Mouse (Mus musculus): ENCODE results near the gene Ptpre.
A peak's percentile ranks its signal among the peaks of the same experiment; 100 is the strongest.
"Not testable (repeated sequence)": the region's sequence is repeated elsewhere in the genome, so short reads cannot be mapped to it uniquely, and the experiment has no call there.

The Ptpre gene

GRCm38 (mm10) chr7:135534548-135535189 is 2.6 kb upstream of the Ptpre start:
- DNase-seq (ENCODE audit: low read depth, low spot score) = no peak

- no peak for DNase-seq (ENCODE audit: low read depth, low spot score)
Measured at GRCm38 (mm10) chr7:135535908-135536307, 1.4 kb upstream of the Ptpre start.

DNA sequence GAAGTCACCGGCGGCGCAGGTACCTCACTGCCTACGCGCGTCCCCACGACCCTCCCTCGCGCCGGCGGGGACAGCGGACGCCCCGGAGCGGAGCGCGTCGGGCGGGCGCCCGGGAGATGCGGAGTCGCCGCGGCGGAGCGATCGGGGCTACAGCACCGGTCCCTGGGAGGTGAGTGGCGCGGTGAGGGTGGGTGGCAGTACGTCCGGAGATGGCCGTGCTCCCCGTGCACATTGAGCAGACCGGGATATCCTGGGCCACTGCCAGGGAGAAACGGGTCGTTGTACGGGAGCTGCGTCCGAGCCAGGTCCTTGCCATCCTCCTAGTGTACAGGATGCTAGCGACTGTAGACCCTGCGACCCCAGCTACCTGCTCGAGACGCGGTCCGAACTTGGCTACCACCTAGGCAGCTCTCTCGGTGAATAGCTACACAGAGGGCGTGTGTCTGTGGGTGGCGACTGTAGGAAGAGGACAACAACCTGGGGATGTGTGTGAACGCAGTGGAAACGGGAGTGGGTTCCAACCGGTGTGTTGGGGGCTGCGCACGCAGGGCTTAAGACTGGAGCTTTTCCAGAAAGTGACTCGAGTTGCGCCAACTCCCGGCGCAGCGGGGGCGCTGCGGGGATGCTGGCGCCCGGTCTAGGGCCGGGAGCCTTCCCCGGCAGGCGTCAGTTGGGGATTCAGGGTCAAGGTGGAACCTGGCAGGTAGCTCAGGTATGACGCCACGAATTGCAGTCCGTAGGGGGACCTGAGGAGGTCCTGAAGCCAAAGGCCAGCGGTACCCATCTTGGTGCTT is 864 bp downstream of the Ptpre start:
- no peak for DNase-seq (ENCODE audit: low read depth, low spot score)

GRCm38 (mm10) chr7:135539429-135539828 is 2.1 kb downstream of the Ptpre start:
- no peak for DNase-seq (ENCODE audit: low read depth, low spot score)

DNA sequence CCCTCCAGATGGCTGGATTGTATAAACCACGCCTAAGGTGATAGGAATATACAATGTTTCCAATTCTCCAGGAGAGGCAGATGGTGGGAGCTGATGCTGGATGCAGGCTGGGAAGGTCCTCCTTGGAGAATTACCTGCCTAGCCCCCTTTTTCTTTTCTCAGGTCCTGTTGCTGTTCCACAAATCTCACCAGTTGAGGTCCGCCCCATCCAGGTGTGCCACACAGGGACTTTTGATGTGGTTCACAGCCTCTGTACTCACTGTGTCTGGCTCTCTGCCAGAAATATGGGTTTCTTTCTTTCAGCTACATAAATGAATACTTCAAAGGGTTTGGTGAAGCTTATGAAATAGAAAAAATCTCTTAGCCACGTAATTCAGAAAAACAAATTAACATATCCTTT is 5.0 kb downstream of the Ptpre start:
- DNase-seq (ENCODE audit: low read depth, low spot score) = no peak

- DNase-seq (ENCODE audit: low read depth, low spot score) = no peak
Measured at GRCm38 (mm10) chr7:135543033-135543432, 5.8 kb downstream of the Ptpre start.

GRCm38 (mm10) chr7:135544321-135544720 is 7.0 kb downstream of the Ptpre start:
- DNase-seq (ENCODE audit: low read depth, low spot score) = no peak

DNA sequence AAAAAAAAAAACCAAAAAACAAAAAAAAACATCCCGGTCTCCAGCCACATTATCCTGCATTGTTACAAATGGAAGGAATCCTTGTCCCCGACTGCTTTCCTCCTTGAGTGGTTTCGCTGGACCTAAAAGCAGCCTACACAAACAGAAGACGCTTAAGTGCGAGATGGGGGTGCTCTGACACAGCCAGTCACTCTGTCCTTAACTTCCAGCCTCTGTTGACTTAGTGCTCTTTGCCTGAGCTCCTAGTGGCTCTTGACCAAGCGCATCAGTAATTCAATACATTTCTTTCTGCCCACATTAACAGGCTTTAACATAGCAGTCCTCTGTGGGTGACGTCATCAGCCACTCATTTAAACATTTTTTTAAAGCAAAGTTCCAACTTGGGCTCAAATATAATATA is 8.7 kb downstream of the Ptpre start:
- no peak for DNase-seq (ENCODE audit: low read depth, low spot score)

DNA sequence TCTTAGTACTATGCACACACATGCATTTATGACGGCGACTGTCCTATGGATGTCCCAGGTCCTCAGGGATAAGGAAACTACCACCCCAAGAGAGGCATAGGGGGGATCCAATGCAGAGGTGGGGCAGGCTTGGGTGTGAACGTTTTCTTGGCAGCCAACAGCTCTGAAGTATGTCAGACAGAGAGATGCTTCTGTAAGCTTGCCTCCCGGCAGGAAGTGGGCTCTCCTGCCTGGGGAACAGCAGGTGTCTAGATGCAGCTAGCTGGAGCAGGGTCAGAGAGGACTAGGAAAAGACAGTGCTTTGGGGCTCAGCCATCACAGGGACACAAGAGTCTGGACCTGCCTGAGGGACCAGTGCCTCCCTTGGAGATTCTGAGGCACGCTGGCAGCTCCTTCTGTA is 9.2 kb downstream of the Ptpre start:
- no peak for DNase-seq (ENCODE audit: low read depth, low spot score)

- DNase-seq (ENCODE audit: low read depth, low spot score) = no peak
Measured at GRCm38 (mm10) chr7:135548434-135548833, 11.2 kb downstream of the Ptpre start.

DNA sequence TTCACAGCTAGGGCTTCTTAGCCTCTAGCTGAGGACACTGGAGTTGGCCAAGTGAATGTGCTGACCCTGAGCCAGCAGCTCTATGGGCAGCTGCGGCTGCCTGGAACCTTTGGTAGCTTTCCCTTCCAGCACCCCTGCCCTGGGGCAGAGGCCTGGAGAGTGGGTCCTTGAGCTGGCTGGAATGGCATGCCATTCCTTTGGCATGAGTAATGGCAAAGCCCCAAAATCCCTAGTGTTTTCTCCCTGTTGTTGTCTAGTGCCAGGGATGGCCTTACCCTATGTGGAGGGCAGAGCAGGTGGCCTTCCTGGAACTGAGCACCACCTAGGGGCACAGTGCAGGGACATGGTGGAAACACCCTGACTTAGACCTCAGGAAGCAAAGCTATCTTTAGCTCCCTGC is 14.3 kb downstream of the Ptpre start:
- DNase-seq (ENCODE audit: low read depth, low spot score) = no peak

- DNase-seq (ENCODE audit: low read depth, low spot score) = no peak
Measured at GRCm38 (mm10) chr7:135553550-135553949, 16.3 kb downstream of the Ptpre start.

- no peak for DNase-seq (ENCODE audit: low read depth, low spot score)
Measured at GRCm38 (mm10) chr7:135556663-135557402, 19.6 kb downstream of the Ptpre start.

DNA sequence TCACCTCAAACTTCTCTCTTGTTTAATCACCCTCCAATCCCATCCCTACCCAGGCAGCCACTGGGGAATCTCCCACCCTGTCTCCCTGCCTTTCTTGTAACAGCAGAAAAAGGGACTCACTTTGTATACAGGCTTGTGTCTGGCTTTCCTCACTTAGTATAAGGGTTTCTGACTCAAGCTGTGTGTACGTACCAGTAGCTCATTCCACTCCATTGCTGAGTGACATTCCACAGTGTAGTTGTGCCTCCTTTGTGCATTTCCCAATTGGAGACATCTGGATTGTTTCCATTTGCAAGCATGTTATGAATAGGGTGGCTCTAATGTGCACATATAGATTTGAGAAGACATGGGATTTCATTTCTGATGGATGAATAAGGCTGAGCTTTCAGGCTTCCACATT is 23.0 kb downstream of the Ptpre start:
- DNase-seq (ENCODE audit: low read depth, low spot score) = no peak

DNA sequence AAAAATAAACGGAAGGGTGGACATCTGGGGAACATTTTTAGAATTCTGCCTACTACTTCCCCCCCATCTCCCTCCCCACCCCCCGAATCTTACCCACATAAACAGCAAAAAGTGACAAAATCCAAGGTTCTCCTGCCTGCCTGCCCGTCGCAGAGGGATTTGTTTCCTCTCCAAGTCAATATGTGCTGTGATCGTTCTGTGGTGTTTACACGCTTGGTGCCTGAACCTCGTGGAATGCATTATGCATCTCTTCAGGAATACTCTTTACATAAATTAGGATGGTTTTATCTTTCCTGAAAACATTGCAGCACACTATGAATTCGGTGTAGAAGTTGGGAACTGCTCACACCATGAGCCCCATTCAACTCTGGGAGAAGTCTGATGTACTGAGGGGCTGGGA is 26.7 kb downstream of the Ptpre start:
- DNase-seq (ENCODE audit: low read depth, low spot score) = peak; percentile 30

DNA sequence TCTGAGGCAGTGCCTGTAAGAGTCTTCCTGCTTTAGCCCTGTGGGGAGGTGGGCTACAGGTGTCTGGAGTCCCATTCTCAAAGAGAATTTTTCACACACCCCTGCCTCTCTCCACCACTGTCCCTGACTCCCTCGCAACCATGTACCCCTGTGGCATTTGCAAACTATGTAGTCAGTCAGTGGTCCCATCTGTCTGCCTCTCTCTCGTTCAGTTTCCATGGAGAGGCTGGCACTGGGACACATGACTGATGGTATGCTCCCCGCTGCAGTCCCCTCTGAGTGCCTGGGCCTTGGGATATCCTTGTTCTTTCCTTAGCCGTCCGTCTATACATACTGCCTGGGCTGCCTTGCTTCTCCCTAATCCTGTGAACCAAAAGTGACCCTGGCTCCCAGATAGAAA is 28.7 kb downstream of the Ptpre start:
- no peak for DNase-seq (ENCODE audit: low read depth, low spot score)

GRCm38 (mm10) chr7:135567582-135567981 is 30.3 kb downstream of the Ptpre start:
- no peak for DNase-seq (ENCODE audit: low read depth, low spot score)

DNA sequence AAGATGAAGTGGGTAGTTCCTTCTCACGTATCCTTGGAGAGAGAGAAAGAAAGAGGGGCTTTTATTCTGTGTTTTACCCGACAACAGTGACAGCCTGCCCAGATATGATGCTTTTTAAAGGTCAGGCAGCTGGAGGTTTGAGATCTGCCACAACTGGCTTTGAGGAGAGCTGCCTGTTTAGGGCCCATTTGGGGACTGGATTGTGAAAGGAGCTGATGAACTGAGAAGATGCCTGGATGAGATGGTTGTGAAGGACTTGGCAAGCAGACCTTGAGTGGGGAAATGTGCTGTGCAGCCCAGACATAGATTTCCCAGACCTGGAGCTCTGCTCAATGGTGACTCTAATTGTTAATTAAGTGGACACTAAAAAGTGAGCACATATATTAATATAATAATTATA is 31.3 kb downstream of the Ptpre start:
- DNase-seq (ENCODE audit: low read depth, low spot score) = no peak

DNA sequence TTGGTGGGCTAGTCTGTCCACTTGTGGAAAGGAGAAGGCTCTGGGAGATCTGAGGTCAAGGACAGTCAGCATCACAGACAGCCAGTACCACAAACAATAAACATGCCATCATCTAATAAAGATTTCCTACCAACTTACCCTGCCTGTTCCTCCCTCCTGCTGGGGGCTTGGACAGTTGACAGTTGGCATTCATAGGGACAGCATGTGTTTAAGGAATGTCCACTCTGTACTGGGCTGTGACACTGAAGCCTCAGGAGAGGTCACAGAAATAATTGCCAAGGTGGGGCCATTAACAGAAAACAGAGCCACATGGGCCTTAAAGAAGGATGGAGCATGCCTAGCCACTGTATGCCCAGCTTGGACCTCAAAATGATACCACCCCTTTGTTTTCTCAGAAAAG is 34.1 kb downstream of the Ptpre start:
- DNase-seq (ENCODE audit: low read depth, low spot score) = no peak

- no peak for DNase-seq (ENCODE audit: low read depth, low spot score)
Measured at GRCm38 (mm10) chr7:135571951-135572559, 34.8 kb downstream of the Ptpre start.

DNA sequence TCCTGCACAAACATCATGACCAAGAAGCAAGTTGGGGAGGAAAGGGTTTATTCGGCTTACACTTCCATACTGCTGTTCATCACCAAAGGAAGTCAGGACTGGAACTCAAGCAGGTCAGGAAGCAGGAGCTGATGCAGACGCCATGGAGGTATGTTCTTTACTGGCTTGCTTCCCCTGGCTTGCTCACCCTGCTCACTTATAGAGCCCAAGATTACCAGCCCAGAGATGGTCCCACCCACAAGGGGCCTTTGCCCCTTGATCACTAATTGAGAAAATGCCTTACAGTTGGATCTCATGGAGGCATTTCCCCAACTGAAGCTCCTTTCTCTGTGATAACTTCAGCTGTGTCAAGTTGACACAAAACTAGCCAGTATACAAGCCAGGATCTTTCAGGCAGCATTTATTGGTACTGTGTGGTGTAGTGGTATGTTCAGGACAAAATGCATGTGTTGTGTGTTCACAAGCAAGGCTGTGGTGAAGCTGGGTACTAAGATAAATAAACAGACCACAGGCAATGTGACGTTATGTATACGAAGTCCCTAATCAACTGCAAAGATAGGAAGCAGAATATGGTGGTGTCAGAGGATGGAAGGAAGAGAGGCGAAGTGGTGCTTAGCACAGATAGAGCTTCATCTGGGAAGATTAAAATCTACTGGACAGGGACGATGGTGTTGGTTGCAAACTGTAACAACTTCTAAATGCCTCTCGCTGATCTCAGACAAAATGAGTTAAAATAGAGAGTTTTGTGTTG is 38.2 kb downstream of the Ptpre start:
- DNase-seq (ENCODE audit: low read depth, low spot score) = not testable (repeated sequence)

- DNase-seq (ENCODE audit: low read depth, low spot score) = no peak
Measured at GRCm38 (mm10) chr7:135576329-135576728, 39.0 kb downstream of the Ptpre start.

Data from brain, embryonic 18.5 days (tissue).